Mouse (Mus musculus): Measurements from ENCODE around the gene Gatad2b. TPM values are rescaled to one million over a fixed set of nuclear protein-coding genes. Genes with fewer than 3 reads are reported as not detected.
"Not testable (repeated sequence)": the region's sequence is repeated elsewhere in the genome, so short reads cannot be mapped to it uniquely, and the experiment has no call there.

Gene Gatad2b
- 10 to 100 TPM; 59.5 to 62.0 TPM for total RNA-seq (2021)

- DNase-seq, result peak; percentile 99
These were observed at the start of gene Gatad2b for GRCm38 (mm10) chr3:90292345-90293275. Gene Gatad2b (plus strand): TSS chr3:90293178.

- DNase-seq, result no peak
These were observed 47.6 kb upstream of the Gatad2b start for GRCm38 (mm10) chr3:90245406-90245805.

GRCm38 (mm10) chr3:90247630-90247959 is 45.4 kb upstream of the Gatad2b start:
- DNase-seq, result no peak

DNA sequence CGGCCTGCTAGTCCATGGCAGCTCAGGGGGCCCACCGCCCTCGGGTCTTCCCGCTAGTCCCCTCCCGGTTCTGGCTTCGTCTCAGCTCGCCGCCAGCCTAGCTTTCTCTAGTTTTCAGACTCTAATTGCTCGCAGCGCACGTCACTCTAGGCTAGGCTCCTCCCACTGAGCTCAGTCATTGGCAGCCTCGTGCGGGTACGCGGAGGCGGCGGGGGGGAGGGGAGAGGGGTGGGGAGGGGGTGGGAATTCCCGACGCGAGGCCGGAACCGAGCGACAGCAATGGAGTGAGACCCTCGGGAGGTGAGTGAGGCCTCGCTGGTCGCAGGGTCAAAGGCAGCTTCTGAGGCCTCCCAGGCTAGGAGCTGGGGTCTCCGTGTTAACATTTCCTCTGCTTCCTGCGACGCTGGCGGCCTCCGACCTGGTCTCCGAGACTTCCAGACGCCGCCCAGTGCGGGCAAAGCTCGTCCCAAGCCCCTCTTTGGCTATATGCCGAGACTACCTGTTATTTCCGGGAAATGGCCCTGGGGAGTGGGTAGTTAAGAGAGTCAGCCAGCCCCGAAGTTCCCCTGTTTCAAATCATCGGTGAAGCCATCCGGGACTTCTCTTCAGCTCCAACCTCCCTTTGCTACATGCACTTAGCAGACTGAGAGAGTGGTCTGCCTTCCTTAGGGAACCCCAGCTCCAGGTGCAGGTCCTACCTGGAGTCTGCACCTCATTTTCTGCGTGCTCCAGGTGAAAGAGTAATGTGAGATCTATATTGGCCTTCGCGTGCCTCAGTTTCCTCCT is 44.8 kb upstream of the Gatad2b start, which contains the start of gene Slc39a1:
TSS of gene Slc39a1 (plus strand) at position 213 of the 786 bp plus-strand sequence.
- DNase-seq, result peak; percentile 95

DNA sequence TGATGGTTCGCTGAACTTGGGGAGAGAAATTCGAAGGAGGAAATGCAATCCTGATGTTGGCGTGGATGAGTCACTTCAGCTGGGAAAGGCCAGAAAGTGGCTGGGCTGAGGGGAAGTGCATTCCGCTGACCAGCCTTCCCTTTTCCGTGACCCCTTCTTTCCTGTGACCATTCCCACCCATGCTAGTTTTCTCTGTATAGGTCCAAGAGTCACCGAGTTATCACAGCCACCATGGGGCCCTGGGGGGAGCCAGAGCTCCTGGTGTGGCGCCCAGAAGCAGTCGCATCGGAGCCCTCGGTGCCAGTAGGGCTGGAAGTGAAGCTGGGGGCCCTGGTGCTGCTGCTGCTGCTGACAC is 44.3 kb upstream of the Gatad2b start:
- DNase-seq, result peak; percentile 52

DNA sequence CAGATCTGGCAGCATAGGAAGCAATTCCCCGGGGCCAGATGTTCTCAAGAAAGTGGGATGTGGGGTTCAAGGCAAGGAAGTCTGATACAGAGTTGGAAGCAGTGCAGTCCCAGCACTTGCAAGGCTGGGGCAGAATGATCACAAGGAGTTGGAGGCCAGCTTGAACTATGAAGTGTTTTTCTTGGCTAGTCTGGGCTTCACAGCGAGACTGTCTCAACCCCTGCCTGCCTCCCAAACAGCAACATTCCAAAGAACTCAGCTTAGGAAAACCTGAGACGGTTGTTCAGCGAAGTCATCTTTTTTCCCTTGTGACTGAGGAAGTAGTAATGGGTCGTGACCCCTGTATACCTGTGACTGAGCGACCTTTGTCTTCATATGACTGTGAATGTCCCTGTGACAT is 42.2 kb upstream of the Gatad2b start:
- DNase-seq, result no peak

- not testable (repeated sequence) for DNase-seq
These were observed 41.2 kb upstream of the Gatad2b start for GRCm38 (mm10) chr3:90251731-90252226.

DNA sequence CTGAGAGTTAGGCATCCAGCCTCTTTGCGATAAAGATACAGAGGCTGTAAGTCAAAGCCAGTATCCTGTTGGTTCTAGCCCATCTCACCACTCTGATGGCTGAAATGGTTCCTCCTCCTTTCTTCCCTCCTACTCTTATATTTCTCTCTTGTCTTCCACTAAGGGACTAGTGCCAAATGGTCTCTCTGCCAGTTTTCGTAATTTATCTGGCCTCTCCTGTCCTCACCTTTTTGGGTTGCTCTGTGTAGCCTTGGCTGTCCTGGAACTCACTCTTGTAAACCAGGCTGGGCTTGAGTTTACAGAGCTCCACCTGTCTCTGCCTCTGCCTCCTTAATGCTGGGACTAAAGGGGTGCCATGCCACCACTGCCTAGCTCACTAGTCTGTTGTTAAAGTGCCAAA is 40.3 kb upstream of the Gatad2b start:
- not testable (repeated sequence) for DNase-seq

- not testable (repeated sequence) for DNase-seq
These were observed 39.8 kb upstream of the Gatad2b start for GRCm38 (mm10) chr3:90253174-90253573.

GRCm38 (mm10) chr3:90253653-90254418 is 39.1 kb upstream of the Gatad2b start, which contains the start of gene Crtc2:
Gene Crtc2 (plus strand): TSS chr3:90254163.
- DNase-seq, result peak; percentile 95

- no peak for DNase-seq
These were observed 38.4 kb upstream of the Gatad2b start for GRCm38 (mm10) chr3:90254419-90255193.

DNA sequence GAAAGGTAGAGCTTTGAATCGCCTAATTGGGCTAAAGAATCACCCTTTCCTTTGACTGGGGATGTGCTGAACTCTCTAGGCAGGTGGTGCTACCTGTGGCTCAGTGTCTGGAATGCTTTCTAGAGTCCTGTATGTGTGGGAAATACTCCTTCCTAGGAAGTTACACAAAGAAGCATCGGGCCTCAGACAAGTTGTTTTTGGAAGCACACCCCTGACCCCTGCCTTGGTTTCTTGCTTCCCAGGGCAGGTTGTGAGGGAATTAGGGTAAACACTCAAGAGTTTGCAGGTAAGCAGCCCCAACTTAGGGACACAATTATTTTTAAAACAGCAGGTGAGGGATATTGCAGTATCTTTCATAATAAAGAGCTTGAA is 37.8 kb upstream of the Gatad2b start:
- DNase-seq, result no peak

GRCm38 (mm10) chr3:90255784-90256353 is 37.1 kb upstream of the Gatad2b start:
- no peak for DNase-seq

DNA sequence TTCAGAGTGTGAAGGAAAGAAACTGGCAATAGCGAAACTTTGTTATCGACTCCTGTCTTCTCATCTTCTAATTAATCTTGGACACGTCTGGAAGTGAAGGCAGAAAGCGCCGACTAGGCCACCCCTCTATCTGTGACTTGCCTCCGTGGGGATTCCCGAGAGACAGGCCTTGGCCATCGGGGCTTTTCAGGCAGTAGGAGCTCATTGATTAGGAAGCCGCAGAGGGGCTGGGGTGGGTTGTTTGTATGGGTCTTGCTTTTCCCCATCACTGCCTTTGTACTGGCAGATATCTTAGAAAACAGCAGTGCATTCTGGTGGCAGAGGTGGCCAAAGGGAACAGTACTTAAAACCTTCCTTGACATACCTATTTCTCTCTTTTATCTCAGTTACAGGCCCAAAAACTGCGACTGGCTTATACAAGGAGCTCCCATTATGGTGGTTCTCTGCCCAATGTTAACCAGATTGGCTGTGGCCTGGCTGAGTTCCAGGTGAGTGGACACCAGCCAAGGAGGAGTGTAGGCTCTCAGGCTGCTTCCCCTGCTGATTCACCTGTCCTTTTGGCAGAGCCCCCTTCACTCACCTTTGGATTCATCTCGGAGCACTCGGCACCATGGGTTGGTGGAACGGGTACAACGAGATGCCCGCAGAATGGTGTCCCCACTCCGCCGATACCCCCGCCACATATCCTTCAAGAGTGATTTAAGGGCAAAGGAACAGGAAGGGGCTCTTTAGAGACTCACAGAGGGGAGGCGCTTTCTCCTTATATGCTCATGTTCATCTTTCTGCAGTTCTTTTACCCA is 36.0 kb upstream of the Gatad2b start:
- no peak for DNase-seq

DNA sequence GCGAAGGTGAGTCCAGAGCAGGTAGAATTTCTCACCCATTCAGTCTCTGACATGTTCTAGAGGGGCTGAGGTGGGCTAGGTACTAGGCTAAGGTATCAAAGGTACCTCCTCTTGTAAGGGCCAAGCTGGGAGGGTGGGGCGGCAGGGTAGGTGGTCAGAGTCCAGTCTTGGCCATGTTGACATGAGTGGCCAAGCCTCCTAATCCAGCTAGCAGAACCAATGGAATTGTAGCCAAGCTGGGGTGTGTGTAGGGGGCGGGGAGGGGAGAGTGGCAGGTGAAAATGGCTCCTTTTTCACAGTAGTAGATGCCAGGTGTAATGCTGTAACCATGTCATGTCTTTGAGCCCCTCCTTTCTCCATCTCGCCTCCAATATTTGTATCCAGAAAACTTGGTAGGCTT is 34.5 kb upstream of the Gatad2b start:
- no peak for DNase-seq

DNA sequence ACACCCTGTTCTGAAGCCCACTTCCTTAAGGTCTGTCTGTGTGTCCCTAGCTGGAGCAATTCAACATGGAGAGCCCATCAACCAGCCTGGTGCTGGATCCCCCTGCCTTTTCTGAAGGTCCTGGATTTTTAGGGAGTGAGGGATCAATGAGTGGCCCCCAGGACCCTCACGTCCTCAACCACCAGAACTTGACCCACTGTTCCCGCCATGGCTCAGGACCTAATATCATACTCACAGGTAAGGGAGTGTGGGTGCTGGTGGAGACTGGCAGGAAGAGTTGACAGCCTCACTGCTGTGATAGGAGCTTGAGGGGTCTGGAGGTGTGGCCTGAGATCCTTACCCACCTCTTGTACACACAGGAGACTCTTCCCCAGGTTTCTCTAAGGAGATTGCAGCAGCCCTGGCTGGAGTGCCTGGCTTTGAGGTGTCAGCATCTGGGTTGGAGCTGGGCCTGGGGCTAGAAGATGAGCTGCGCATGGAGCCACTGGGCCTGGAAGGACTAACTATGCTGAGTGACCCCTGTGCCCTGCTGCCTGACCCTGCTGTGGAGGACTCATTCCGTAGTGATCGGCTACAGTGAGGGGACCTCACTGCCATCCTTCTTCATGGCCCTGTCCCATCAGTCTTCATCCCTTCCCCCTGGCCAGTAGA is 29.7 kb upstream of the Gatad2b start:
- DNase-seq, result no peak

- no peak for DNase-seq
These were observed 28.3 kb upstream of the Gatad2b start for GRCm38 (mm10) chr3:90264687-90265033.

DNA sequence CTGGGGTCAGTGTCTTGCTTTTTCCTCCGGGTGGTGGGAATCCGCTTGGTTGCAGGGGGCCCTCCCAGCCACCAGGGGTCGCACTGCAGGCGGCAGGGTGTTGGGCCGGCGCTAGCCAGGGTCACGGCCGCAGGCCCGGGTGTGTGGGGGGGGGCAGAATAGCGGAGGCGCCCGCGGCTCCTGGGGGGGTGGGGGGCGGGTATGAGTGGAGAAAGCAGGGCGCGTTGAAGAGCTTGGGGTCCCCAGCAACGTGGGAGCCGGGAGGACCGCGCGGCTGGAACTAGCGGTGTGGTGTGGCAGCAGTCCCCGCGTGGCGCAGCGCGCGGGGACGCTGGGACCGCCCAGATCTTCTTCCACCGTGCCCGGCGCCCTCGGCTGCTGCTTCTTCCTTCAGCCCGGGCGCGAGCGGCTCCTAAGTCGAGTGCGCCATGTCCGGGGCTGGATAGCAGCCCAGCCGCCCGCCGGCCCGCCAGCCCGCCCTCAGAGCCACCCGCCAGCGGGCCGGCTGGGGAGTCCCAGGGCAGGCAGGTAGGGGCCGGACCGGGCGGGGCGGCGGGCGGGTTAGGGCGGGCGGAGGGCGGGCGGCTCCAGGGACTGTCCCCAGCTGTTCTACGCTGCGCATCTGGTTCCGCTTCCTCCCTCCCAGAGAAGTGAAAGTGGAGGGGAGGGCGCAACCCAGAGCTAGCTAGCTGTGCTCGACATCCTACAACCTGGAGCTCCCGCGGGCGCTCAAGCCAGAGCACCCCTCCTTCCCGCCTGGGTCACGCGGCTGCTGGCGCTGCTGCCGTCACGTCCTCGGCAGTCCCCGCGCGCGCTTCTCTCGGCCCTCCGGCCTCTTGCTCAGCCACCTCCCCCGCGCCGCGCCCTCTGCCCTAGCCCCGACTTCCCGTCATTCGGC is 27.7 kb upstream of the Gatad2b start, which contains the start of gene Dennd4b:
TSS of gene Dennd4b (plus strand) at position 152 of the 898 bp plus-strand sequence.
- peak; percentile 98 for DNase-seq
